Mouse (Mus musculus) limb, embryonic 11.5 days (tissue): Measurements from ENCODE around the gene Neurl4. TPM values are rescaled to one million over a fixed set of nuclear protein-coding genes. Genes with fewer than 3 reads are reported as not detected.
"Not testable (repeated sequence)": the region's sequence is repeated elsewhere in the genome, so short reads cannot be mapped to it uniquely, and the experiment has no call there.

Experiments used
- ATAC-seq: fragments of 200-750 bp; cut with Nextera tagmentation; 2 replicates; pipeline ENCODE4 v1.8.0; 2017; ENCODE audit warnings: low read depth; ENCODE audit not compliant: insufficient number of reproducible peaks, low FRiP score, low TSS enrichment
- DNase-seq: peaks from one replicate; pipeline ENCODE4 v3.0.0-alpha.2; 2015; ENCODE audit warnings: low spot score
- H3K27ac ChIP-seq: fragments of 300-500 bp; sonication (generic); replicated peaks from 2 replicates; pipeline ENCODE4 v1.5.1; 2014; ENCODE audit warnings: low read depth, mild to moderate bottlenecking, low read length
- H3K27me3 ChIP-seq: fragments of 300-500 bp; sonication (generic); 2 replicates; pipeline ENCODE4 v1.6.1; 2014; ENCODE audit warnings: mild to moderate bottlenecking, low read length, mixed read lengths; ENCODE audit not compliant: control insufficient read depth, insufficient read depth
- H3K36me3 ChIP-seq: fragments of 300-500 bp; sonication (generic); 2 replicates; pipeline ENCODE4 v1.6.1; 2014; ENCODE audit warnings: mild to moderate bottlenecking, low read length, moderate library complexity, mixed read lengths; ENCODE audit not compliant: control insufficient read depth, insufficient read depth
- H3K4me1 ChIP-seq: fragments of 300-500 bp; sonication (generic); 2 replicates; pipeline ENCODE4 v1.6.1; 2014; ENCODE audit warnings: low read length, mixed read lengths; ENCODE audit not compliant: control insufficient read depth, insufficient read depth
- H3K4me2 ChIP-seq: fragments of 300-500 bp; sonication (generic); 2 replicates; pipeline ENCODE4 v1.6.1; 2014; ENCODE audit warnings: low read depth, mild to moderate bottlenecking, moderate library complexity; ENCODE audit not compliant: severe bottlenecking
- H3K4me3 ChIP-seq: fragments of 300-500 bp; sonication (generic); 2 replicates; pipeline ENCODE4 v1.5.1; 2014; ENCODE audit warnings: low read depth, low read length
- H3K9ac ChIP-seq: fragments of 300-500 bp; sonication (generic); 2 replicates; pipeline ENCODE4 v1.6.1; 2014; ENCODE audit warnings: mild to moderate bottlenecking, low read length
- H3K9me3 ChIP-seq: fragments of 300-500 bp; sonication (generic); 2 replicates; pipeline ENCODE4 v1.6.1; 2016; ENCODE audit warnings: low read length; ENCODE audit not compliant: control insufficient read depth
- WGBS: fragments of 180-500 bp; shearing (Covaris S2); extraction: QIAGEN DNeasy Blood & Tissue Kit; methylation state at CpG from one replicate; pipeline ENCODE4 v1.1.7; 2014; 5-methylcytosine and 5-hydroxymethylcytosine counted together
- polyA plus RNA-seq: library from polyadenylated mRNA; unstranded; fragments of >200 nt; fragmentation: Nextera tagmentation; extraction: Ambion mirVana; gene quantifications from 2 replicates; pipeline ENCODE4 v1.2.1, GENCODE M21; 2014

Gene Neurl4
- 15.3 and 15.5 TPM in 2 replicates for polyA plus RNA-seq

DNA sequence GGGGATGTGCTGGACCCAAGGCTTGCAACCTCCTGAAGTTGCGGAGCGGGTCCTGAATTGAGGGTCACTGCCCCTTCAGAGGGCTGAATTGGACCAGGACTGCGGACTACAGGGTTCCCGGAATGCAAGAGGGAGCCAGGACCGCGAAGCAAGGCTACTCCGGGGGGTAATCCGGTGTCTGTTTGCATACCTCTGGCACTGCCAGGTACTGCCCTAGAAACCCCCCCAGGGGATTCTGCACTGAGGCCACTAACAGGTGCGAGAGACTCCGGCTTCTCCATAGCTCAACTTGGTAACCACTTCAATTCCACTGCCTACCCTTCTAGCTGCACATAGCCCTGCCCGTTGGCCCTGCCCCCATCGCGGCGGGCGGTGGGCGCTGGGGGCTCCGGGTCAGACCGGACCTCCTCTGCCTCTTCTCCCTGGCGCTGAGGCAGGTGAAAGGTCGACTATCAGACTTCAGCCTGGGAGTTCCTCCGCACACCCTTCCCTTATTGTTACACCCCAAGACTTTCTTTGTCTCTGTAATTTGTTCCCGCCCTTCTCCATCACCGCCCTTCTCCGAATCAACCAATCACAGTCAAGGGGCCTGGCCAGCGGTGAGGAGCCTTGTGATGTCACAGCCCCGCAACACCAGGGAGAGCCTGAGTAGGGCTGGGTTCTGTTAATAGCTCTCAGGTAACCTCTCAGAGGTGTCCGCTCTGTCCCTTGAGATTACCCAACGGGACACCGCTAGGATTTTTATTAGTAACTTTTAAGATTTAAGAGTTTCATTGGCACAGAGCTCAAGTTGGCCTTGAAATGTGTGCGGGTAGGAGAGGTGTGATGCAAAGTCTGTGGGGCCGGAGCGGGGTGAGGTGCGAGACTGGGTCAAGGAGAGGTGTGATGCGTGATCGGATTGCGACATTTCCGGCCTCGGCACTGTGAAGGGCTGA lies at the start of gene Neurl4, which contains the start of gene 2810408A11Rik:
Gene Neurl4 (plus strand): TSS at position 602 of the 935 bp plus-strand sequence.
Gene 2810408A11Rik (minus strand): TSS at position 517 of the 935 bp plus-strand sequence.
- Histone ChIP-seq H3K9me3 (no peaks in the 10 kb centered on the region), H3K27me3 (no peaks in the 10 kb centered on the region), H3K4me3 (peak within 1 kb of the TSS; percentile 74), H3K27ac (peak within 1 kb of the TSS; percentile 97), H3K4me1 (peaks cover 18% of the 10 kb centered on the region), H3K36me3 (peaks cover 20% of the 10 kb centered on the region), H3K9ac (peak within 1 kb of the TSS; percentile 99), H3K4me2 (peak within 1 kb of the TSS; percentile 90)
- WGBS = under 1% methylated on average over 38 of the region's 38 CpGs
- DNase-seq = peak; percentile 91
- ATAC-seq = peak; percentile 94

DNA sequence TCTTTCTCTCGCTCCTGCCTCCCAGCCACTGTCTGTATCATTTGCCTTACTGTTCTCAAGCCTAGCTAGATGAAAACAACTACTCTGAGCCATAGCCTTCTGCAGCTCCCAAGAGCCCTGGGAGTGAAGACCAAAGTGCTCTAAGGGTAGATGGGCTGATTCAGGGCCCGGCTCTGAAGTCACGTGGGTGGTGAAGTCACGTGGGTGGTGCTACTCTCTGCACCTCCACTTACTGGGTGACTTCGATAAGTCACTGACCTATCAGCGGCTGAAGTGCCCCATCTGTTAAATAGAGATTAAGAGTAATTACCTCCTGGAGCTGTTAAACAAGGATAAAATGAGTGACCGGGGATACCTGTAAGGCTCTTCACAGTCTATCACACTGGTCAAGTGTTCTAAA lies 46.9 kb upstream of the Neurl4 start:
- Histone ChIP-seq H3K4me2 (no peak overlapping the region), H3K9me3 (no peaks in the 10 kb centered on the region), H3K9ac (no peak overlapping the region), H3K4me1 (no peaks in the 10 kb centered on the region), H3K4me3 (no peak overlapping the region), H3K27ac (no peak overlapping the region), H3K36me3 (peaks cover 15% of the 10 kb centered on the region), H3K27me3 (peaks cover 14% of the 10 kb centered on the region)
- ATAC-seq (no peak), DNase-seq (no peak)
- 73% methylated on average over 7 of the region's 7 CpGs for WGBS

DNA sequence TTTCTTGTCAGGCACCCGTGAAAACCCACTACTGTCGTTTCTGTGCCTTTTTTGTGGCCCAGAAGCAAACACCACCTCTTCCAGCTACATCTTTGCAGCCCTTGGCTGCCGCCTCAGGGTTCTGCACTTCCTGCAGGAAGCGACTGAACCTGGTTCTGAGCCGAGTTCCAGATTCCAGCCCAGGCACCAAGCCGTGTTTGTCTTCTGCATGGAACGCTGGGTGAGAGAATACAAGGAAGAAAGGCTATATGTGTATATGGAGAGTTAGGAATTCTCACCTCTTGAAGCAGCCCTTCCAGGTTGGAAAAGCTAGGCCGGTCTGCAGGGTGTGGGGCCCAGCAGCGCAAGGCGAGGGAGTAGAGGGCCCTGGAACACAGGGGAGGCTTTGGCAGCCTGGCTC lies 46.2 kb upstream of the Neurl4 start:
- H3K27me3 ChIP-seq = peaks cover 18% of the 10 kb centered on the region
- no peak overlapping the region for H3K4me3 ChIP-seq
- no peaks in the 10 kb centered on the region for H3K9me3 ChIP-seq
- no peak overlapping the region; the same call in 1 of the 2 replicates for H3K27ac ChIP-seq
- no peaks in the 10 kb centered on the region for H3K4me1 ChIP-seq
- H3K4me2 ChIP-seq = no peak overlapping the region
- DNase-seq = no peak
- H3K36me3 ChIP-seq = peaks cover 13% of the 10 kb centered on the region
- no peak overlapping the region for H3K9ac ChIP-seq
- 88% methylated on average over 10 of the region's 10 CpGs for WGBS
- ATAC-seq = no peak

DNA sequence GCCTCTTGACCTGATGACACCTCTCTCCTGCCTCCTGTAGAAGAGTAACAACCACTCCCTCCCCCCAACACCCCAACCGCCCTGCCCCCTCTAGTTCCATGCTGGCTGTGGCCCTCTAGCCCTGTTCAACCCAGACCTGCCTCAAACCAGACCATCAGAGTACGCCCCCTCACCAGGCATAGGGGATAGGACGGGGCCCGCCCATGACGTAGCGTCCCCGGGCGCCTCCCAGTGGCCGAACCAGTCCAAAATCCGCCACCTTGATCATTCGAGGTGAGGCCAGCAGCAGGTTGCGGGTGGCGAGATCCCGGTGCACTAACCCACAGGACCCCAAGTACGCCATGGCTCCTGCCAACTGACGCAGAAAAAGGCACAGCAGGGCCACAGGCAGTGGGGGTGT lies 45.5 kb upstream of the Neurl4 start:
- DNase-seq = peak; percentile 76
- Histone ChIP-seq H3K27ac (no peak overlapping the region), H3K36me3 (peaks cover 9% of the 10 kb centered on the region; the same call in 1 of the 2 replicates), H3K27me3 (peaks cover 18% of the 10 kb centered on the region), H3K4me3 (no peak overlapping the region), H3K9ac (no peak overlapping the region), H3K4me1 (no peaks in the 10 kb centered on the region), H3K4me2 (no peak overlapping the region), H3K9me3 (no peaks in the 10 kb centered on the region)
- WGBS = 20% methylated on average over 16 of the region's 16 CpGs
- peak; percentile 81; the same call in 1 of the 2 replicates for ATAC-seq

DNA sequence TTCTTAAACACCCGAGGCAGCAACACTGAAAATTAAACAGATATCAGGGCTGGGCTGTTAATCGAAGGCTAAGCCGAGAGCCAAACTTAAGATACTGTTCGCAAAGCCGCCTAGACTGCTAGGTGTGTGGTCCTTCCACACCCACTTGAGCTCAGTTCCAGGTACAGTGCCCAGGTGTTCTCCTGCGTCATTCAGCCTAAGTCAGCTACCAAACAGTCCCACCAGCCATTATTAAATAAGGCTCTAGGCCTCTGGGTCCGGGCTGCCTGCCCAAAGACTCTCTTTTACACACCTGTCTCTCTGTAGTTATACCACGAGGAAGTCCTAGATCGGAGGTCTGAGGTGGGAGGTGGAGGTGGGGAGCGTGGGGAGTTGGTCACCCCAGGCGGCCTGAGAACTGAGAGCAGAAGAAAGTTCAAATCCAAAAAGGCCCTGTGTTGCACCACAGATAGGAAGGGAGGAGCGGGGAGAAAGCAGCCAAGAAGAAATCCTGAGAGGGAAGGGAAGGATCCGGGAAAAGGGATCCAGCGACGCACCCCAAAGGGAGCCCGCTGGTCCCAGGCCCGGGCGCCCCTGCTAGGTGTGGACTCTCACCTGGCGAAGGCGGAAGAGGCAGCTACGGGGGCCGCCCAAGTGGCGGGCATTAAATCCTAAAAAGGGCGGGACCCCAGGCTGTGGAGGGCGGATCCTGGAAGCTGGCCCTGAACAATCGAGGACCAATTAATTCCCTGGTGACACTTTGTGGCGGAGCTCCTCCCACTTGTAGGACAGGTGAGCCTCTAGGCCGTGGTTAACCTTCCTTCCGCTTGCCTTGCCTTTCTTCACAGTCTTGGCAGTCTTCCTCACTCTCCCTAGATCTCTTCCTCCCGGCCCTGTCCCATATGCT lies 42.5 kb upstream of the Neurl4 start, which contains the start of gene Tnk1:
Gene Tnk1 (minus strand): TSS at position 618 of the 886 bp plus-strand sequence.
- ATAC-seq (no peak), DNase-seq (no peak)
- Histone ChIP-seq H3K4me3 (no peak within 1 kb of the TSS), H3K4me1 (no peaks in the 10 kb centered on the region), H3K9me3 (no peaks in the 10 kb centered on the region), H3K9ac (no peak within 1 kb of the TSS), H3K27ac (no peak within 1 kb of the TSS), H3K4me2 (no peak within 1 kb of the TSS), H3K36me3 (no peaks in the 10 kb centered on the region), H3K27me3 (peaks cover 18% of the 10 kb centered on the region)
- 19% methylated on average over 29 of the region's 30 CpGs for WGBS

DNA sequence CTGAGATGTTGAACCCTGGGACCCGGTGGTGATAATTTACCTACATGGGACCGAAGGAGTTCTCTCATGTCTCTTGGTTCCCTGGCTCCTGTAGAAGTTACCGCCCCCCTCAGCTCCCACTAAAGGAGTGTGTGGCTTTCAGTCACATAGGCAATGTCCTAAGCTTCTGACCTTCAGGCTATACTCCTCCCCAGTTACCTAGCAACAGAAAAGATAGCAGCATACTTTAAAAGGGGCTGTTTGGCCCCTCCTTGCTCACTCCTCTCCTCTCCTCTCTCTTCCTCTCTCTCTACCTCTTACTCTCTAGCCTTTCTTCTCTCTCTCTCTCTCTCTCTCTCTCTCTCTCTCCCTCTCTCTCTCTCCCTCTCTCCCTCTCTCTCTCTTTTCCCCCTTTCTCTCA lies 37.1 kb upstream of the Neurl4 start:
- WGBS = 85% methylated on average over 3 of the region's 3 CpGs
- DNase-seq, H3K27me3 ChIP-seq, H3K9me3 ChIP-seq, H3K4me2 ChIP-seq, H3K36me3 ChIP-seq, H3K4me3 ChIP-seq, ATAC-seq, H3K27ac ChIP-seq, H3K9ac ChIP-seq, H3K4me1 ChIP-seq: not testable (repeated sequence)

DNA sequence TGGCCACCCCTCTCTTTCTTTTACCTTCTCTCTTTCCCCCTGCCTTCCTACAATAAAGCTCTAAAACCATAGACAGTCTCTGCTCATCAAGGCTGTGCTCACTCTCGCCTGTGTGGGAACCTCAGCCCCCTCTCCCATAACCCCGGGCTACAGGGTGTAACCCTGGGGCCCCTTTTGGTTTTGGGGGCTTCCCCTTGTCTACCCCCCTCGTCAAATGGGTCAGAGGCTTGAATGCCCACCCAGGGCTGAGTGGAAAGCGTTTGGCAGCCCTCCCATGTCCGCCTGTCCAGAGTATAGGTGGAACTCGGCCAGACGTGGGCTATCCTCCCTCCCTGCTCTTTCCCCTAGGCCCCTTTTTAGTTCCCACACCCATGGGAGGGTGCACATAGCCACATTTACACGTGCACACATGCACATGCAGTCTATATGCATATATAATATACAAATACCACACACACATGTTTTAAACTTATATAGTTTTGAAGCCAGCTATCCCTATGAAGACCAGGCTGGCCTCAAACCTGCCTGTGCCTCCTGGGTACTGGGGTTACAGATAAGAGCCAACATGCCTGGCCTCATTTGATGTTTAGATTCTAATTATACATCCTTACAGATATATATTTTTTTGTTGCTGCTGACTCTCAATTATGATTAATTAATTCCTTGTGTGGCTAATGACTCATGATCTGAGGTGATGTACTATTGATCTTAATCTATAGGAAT lies 36.6 kb upstream of the Neurl4 start:
- ATAC-seq (no peak), DNase-seq (no peak)
- no peaks in the 10 kb centered on the region for H3K9me3 ChIP-seq
- H3K4me1 ChIP-seq = no peaks in the 10 kb centered on the region
- H3K9ac ChIP-seq = no peak overlapping the region
- no peak overlapping the region for H3K27ac ChIP-seq
- H3K36me3 ChIP-seq = no peaks in the 10 kb centered on the region
- peaks cover under 1% of the 10 kb centered on the region for H3K27me3 ChIP-seq
- 55% methylated on average over 8 of the region's 8 CpGs for WGBS
- H3K4me2 ChIP-seq = no peak overlapping the region
- no peak overlapping the region for H3K4me3 ChIP-seq
